Comparison of ENCODE assay signal across 20 mouse cellular contexts in the genomic region with DNA sequence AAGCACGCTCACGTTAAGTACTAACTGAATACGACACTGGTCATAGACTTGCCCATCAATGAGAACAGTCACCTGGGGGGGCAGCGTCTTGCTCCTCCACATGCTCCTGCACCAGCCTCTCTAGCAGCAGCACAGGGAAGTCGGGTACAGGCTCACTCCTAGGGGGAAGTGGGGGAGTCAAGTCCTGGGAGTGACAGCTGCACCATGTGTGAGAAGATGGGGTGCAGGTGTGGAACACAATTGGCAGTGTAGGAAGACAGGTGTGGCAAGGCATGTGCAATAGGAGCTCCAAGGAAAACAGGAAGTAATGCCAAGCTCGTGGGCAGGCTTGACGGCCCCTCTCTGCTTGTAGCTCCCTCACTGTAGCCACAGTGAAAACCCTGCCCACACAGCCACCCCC. TPM values are rescaled to one million over a fixed set of nuclear protein-coding genes. Genes with fewer than 3 reads are reported as not detected.
DNase-seq lines count a peak whose midpoint lies in the region; ATAC-seq and TF ChIP-seq lines count a peak whose summit lies in the region.
"Had no signal": no experiment of that assay in that cellular context is flagged by ENCODE, and none has a peak within 500 bp of the region (broad histone marks: within the 10 kb centered on the region; RNA-seq: fewer than 3 reads in every experiment).

No protein-coding gene starts in this region.

- no peak overlapping the region for H3K27ac ChIP-seq in liver, embryonic 11.5 days (ENCODE audit: low read depth, low read length)
- H3K27ac ChIP-seq in liver, postnatal 0 days (ENCODE audit: low read depth), result no peak overlapping the region
- H3K27ac ChIP-seq: embryonic facial prominence, embryonic 13.5 days; embryonic facial prominence, embryonic 15.5 days; forebrain, embryonic 10.5 days; forebrain, embryonic 12.5 days had no signal

- no peak overlapping the region for H3K4me2 ChIP-seq in liver, embryonic 11.5 days
- no peak overlapping the region for H3K4me2 ChIP-seq in liver, postnatal 0 days (ENCODE audit: low read depth, low read length)
- H3K4me2 ChIP-seq: embryonic facial prominence, embryonic 13.5 days; embryonic facial prominence, embryonic 15.5 days; forebrain, embryonic 12.5 days had no signal

- 0 out of 2 replicates have a peak overlapping the region, but pooled peaks have one; percentile 16 for H3K9ac ChIP-seq in liver, embryonic 11.5 days (ENCODE audit: low read depth, low read length)
- no peak overlapping the region for H3K9ac ChIP-seq in liver, postnatal 0 days (replicated peaks)
- H3K9ac ChIP-seq: embryonic facial prominence, embryonic 13.5 days; embryonic facial prominence, embryonic 15.5 days; forebrain, embryonic 12.5 days had no signal

- peaks cover 44% of the 10 kb centered on the region for H3K4me1 ChIP-seq in liver, embryonic 11.5 days (replicated peaks; ENCODE audit: control insufficient read depth, insufficient read depth, low read length)
- peaks cover 50% of the 10 kb centered on the region for H3K4me1 ChIP-seq in liver, postnatal 0 days (ENCODE audit: insufficient read depth)

- peaks cover 34% of the 10 kb centered on the region for H3K36me3 ChIP-seq in liver, embryonic 11.5 days (ENCODE audit: control insufficient read depth, insufficient read depth, low read length)
- H3K36me3 ChIP-seq in liver, postnatal 0 days (replicated peaks; ENCODE audit: insufficient read depth, low read length), result peaks cover 26% of the 10 kb centered on the region

- ATAC-seq in liver, embryonic 11.5 days (replicated peaks; ENCODE audit: low FRiP score), result no peak
- ATAC-seq in liver, postnatal 0 days, result no peak
- ATAC-seq: forebrain, embryonic 14.5 days; forebrain, embryonic 16.5 days had no signal

- no peak for TF ChIP-seq EP300 in liver, postnatal 0 days (IDR thresholded peaks at IDR 0.05; ENCODE audit: low read depth)

- no peak overlapping the region for H3K4me3 ChIP-seq in liver, embryonic 11.5 days (ENCODE audit: low read depth, low read length)
- H3K4me3 ChIP-seq in liver, postnatal 0 days (ENCODE audit: low read depth, low read length), result no peak overlapping the region
- H3K4me3 ChIP-seq: embryonic facial prominence, embryonic 13.5 days; embryonic facial prominence, embryonic 15.5 days; erythroblast, embryonic 14.5 days; forebrain, embryonic 12.5 days had no signal

- TF ChIP-seq CTCF in liver, postnatal 0 days (IDR thresholded peaks at IDR 0.05; ENCODE audit: low read depth), result no peak

- DNase-seq in cerebellum, adult 9-11 months, result peak; percentile 57
- DNase-seq in cerebellum, adult 11-12 months, result no peak
- DNase-seq in liver, embryonic 11.5 days (ENCODE audit: low spot score), result no peak
- DNase-seq in liver, postnatal 0 days, result no peak
- no peak for DNase-seq in kidney, adult 11 months
- DNase-seq: adrenal gland, postnatal 10 days; adrenal gland, postnatal 25 days; cerebellum, adult 11 months; cerebellum, adult 2 months; cerebellum, adult 9-10 months; cerebellum, postnatal 14 days; cerebellum, postnatal 36 days; embryo, embryonic 11 days had no signal

- H3K27me3 ChIP-seq in liver, embryonic 11.5 days (replicated peaks; ENCODE audit: control insufficient read depth, insufficient read depth, low read length), result no peaks in the 10 kb centered on the region
- no peaks in the 10 kb centered on the region for H3K27me3 ChIP-seq in liver, postnatal 0 days (ENCODE audit: insufficient read depth, low read length)
- H3K27me3 ChIP-seq: embryonic facial prominence, embryonic 13.5 days; embryonic facial prominence, embryonic 15.5 days had no signal

- H3K9me3 ChIP-seq in liver, embryonic 11.5 days (ENCODE audit: control insufficient read depth, low read length), result no peaks in the 10 kb centered on the region
- no peaks in the 10 kb centered on the region for H3K9me3 ChIP-seq in liver, postnatal 0 days (ENCODE audit: low read length)
- H3K9me3 ChIP-seq: embryonic facial prominence, embryonic 13.5 days; embryonic facial prominence, embryonic 15.5 days; forebrain, embryonic 10.5 days; forebrain, embryonic 12.5 days had no signal

- WGBS in liver, embryonic 11.5 days, result 77% methylated on average over 7 of the region's 7 CpGs
- 69% methylated on average over 7 of the region's 7 CpGs for WGBS in liver, postnatal 0 days (ENCODE audit: insufficient replicate concordance)

RNA-seq across cellular contexts. Expression of gene Pik3r2, which starts 5.3 kb away (rescaled TPM):
- polyA plus RNA-seq in liver, embryonic 11.5 days (2014; fragmentation: Nextera tagmentation; extraction: Ambion mirVana), result 41.5 and 44.6 TPM in 2 replicates
- 8.9 and 9.0 TPM in 2 replicates for polyA plus RNA-seq in liver, postnatal 0 days (2015; fragmentation: Nextera tagmentation; extraction: Ambion mirVana)

RNA-seq across cellular contexts. Expression of gene Mpv17l2, which starts 10.5 kb away (rescaled TPM):
- 67.7 and 76.4 TPM in 2 replicates for polyA plus RNA-seq in liver, embryonic 11.5 days (2014; fragmentation: Nextera tagmentation; extraction: Ambion mirVana)
- 36.3 and 39.9 TPM in 2 replicates for polyA plus RNA-seq in liver, postnatal 0 days (2015; fragmentation: Nextera tagmentation; extraction: Ambion mirVana)

RNA-seq across cellular contexts. Expression of gene Rab3a, which starts 16.7 kb away (rescaled TPM):
- polyA plus RNA-seq in liver, embryonic 11.5 days (2014; fragmentation: Nextera tagmentation; extraction: Ambion mirVana), result 6.3 and 6.9 TPM in 2 replicates
- 3.2 and 3.3 TPM in 2 replicates for polyA plus RNA-seq in liver, postnatal 0 days (2015; fragmentation: Nextera tagmentation; extraction: Ambion mirVana)

RNA-seq across cellular contexts. Expression of gene Mast3, which starts 33.6 kb away (rescaled TPM):
- 18.2 and 19.3 TPM in 2 replicates for polyA plus RNA-seq in liver, embryonic 11.5 days (2014; fragmentation: Nextera tagmentation; extraction: Ambion mirVana)
- 5.2 and 6.0 TPM in 2 replicates for polyA plus RNA-seq in liver, postnatal 0 days (2015; fragmentation: Nextera tagmentation; extraction: Ambion mirVana)

RNA-seq across cellular contexts. Expression of gene Il12rb1, which starts 37.0 kb away (rescaled TPM):
- 0.10 and 0.25 TPM in 2 replicates for polyA plus RNA-seq in liver, embryonic 11.5 days (2014; fragmentation: Nextera tagmentation; extraction: Ambion mirVana)
- polyA plus RNA-seq in liver, postnatal 0 days (2015; fragmentation: Nextera tagmentation; extraction: Ambion mirVana), result 0.19 and 0.25 TPM in 2 replicates
- polyA plus RNA-seq: forebrain, embryonic 12.5 days; forebrain, embryonic 14.5 days had no signal
